Mouse (Mus musculus) lung, embryonic 14.5 days (tissue): ENCODE results near the gene 9130213A22Rik. TPM values are rescaled to one million over a fixed set of nuclear protein-coding genes. Genes with fewer than 3 reads are reported as not detected.

Experiments
- ATAC-seq: fragments of 200-750 bp; cut with Nextera tagmentation; 2 replicates; pipeline ENCODE4 v1.8.0; 2017; ENCODE audit warnings: mild to moderate bottlenecking, moderate TSS enrichment, moderate library complexity; ENCODE audit not compliant: insufficient read depth
- DNase-seq: peaks from one replicate; pipeline ENCODE4 v3.0.0-alpha.2; 2015
- H3K27ac ChIP-seq: fragments of 300-500 bp; sonication (generic); 2 replicates; pipeline ENCODE4 v1.5.1; 2014; ENCODE audit warnings: low read depth, mild to moderate bottlenecking, moderate library complexity
- H3K27me3 ChIP-seq: fragments of 300-500 bp; sonication (generic); 2 replicates; pipeline ENCODE4 v1.6.1; 2014; ENCODE audit warnings: low read length, control low read depth; ENCODE audit not compliant: insufficient read depth
- H3K36me3 ChIP-seq: fragments of 300-500 bp; sonication (generic); 2 replicates; pipeline ENCODE4 v1.6.1; 2014; ENCODE audit warnings: control low read depth; ENCODE audit not compliant: insufficient read depth
- H3K4me1 ChIP-seq: fragments of 300-500 bp; sonication (generic); 2 replicates; pipeline ENCODE4 v1.6.1; 2014; ENCODE audit warnings: antibody characterized with exemption, control low read depth; ENCODE audit not compliant: insufficient read depth
- H3K4me2 ChIP-seq: fragments of 300-500 bp; sonication (generic); 2 replicates; pipeline ENCODE4 v1.6.1; 2014; ENCODE audit warnings: mild to moderate bottlenecking
- H3K4me3 ChIP-seq: fragments of 300-500 bp; sonication (generic); 2 replicates; pipeline ENCODE4 v1.5.1; 2014; ENCODE audit warnings: low read depth, low read length
- H3K9ac ChIP-seq: fragments of 300-500 bp; sonication (generic); 2 replicates; pipeline ENCODE4 v1.6.1; 2014
- H3K9me3 ChIP-seq: fragments of 300-500 bp; sonication (generic); 2 replicates; pipeline ENCODE4 v1.6.1; 2016; ENCODE audit warnings: low read depth, low read length, control low read depth
- CTCF ChIP-seq: IDR thresholded peaks from 2 replicates; pipeline ENCODE4 v1.5.1; 2016; ENCODE audit warnings: antibody characterized with exemption, low read depth
- WGBS: fragments of 180-500 bp; shearing (Covaris S2); extraction: QIAGEN DNeasy Blood & Tissue Kit; methylation state at CpG from one replicate; pipeline ENCODE4 v1.1.7; 2014; 5-methylcytosine and 5-hydroxymethylcytosine counted together
- polyA plus RNA-seq: library from polyadenylated mRNA; unstranded; fragments of >200 nt; fragmentation: Nextera tagmentation; extraction: Ambion mirVana; gene quantifications from 2 replicates; pipeline ENCODE4 v1.2.1, GENCODE M21; 2014

The 9130213A22Rik gene
- polyA plus RNA-seq, 1 experiment from 2014 or later: 0.41 TPM

GRCm38 (mm10) chr11:69150444-69150843 lies 28.1 kb upstream of the 9130213A22Rik start:
- no peaks in the 10 kb centered on the region for H3K27me3 ChIP-seq
- ATAC-seq: no peak
- no peaks in the 10 kb centered on the region for H3K9me3 ChIP-seq
- DNase-seq: peak; percentile 90
- peak overlapping the region; percentile 21; the same call in 1 of the 2 replicates for H3K9ac ChIP-seq
- no peak overlapping the region for H3K27ac ChIP-seq
- H3K4me1 ChIP-seq: no peaks in the 10 kb centered on the region
- TF ChIP-seq CTCF: peak; percentile 72
- no peaks in the 10 kb centered on the region for H3K36me3 ChIP-seq
- H3K4me2 ChIP-seq: peak overlapping the region; percentile 42
- WGBS: 8% methylated on average over 7 of the region's 7 CpGs
- H3K4me3 ChIP-seq: 0 out of 2 replicates have a peak overlapping the region, but pooled peaks have one; percentile 17

GRCm38 (mm10) chr11:69149728-69150127 lies 27.3 kb upstream of the 9130213A22Rik start:
- no peak overlapping the region for H3K9ac ChIP-seq
- H3K27ac ChIP-seq: no peak overlapping the region
- H3K4me2 ChIP-seq: no peak overlapping the region
- WGBS: 58% methylated on average over 6 of the region's 6 CpGs
- no peak overlapping the region for H3K4me3 ChIP-seq
- no peaks in the 10 kb centered on the region for H3K9me3 ChIP-seq
- ATAC-seq: no peak
- no peaks in the 10 kb centered on the region for H3K36me3 ChIP-seq
- H3K27me3 ChIP-seq: no peaks in the 10 kb centered on the region
- H3K4me1 ChIP-seq: no peaks in the 10 kb centered on the region
- no peak for TF ChIP-seq CTCF
- DNase-seq: no peak

- 91% methylated on average over 5 of the region's 5 CpGs for WGBS
- ATAC-seq: no peak
- no peak overlapping the region for H3K9ac ChIP-seq
- no peak overlapping the region for H3K4me2 ChIP-seq
- no peaks in the 10 kb centered on the region for H3K4me1 ChIP-seq
- H3K27ac ChIP-seq: no peak overlapping the region
- no peaks in the 10 kb centered on the region for H3K27me3 ChIP-seq
- no peak overlapping the region for H3K4me3 ChIP-seq
- H3K36me3 ChIP-seq: no peaks in the 10 kb centered on the region
- no peak for DNase-seq
- H3K9me3 ChIP-seq: no peaks in the 10 kb centered on the region
- TF ChIP-seq CTCF: no peak
Measured at GRCm38 (mm10) chr11:69148451-69148960, 26.1 kb upstream of the 9130213A22Rik start.

GRCm38 (mm10) chr11:69147546-69147945 lies 25.2 kb upstream of the 9130213A22Rik start:
- WGBS: 63% methylated on average over 7 of the region's 7 CpGs

GRCm38 (mm10) chr11:69135361-69135760 lies 13.0 kb upstream of the 9130213A22Rik start:
- Histone ChIP-seq H3K9ac (no peak overlapping the region), H3K4me1 (no peaks in the 10 kb centered on the region), H3K27me3 (no peaks in the 10 kb centered on the region), H3K9me3 (no peaks in the 10 kb centered on the region), H3K4me3 (no peak overlapping the region), H3K27ac (no peak overlapping the region), H3K36me3 (no peaks in the 10 kb centered on the region), H3K4me2 (no peak overlapping the region)
- DNase-seq: no peak
- ATAC-seq: no peak
- WGBS: 84% methylated on average over 6 of the region's 6 CpGs
- TF ChIP-seq CTCF: no peak

More at GRCm38 (mm10) chr11:69147546-69147945, 25.2 kb upstream of the 9130213A22Rik start:
- Histone ChIP-seq H3K4me1 (no peaks in the 10 kb centered on the region), H3K27ac (no peak overlapping the region), H3K4me3 (no peak overlapping the region), H3K27me3 (no peaks in the 10 kb centered on the region), H3K4me2 (no peak overlapping the region), H3K36me3 (no peaks in the 10 kb centered on the region), H3K9ac (no peak overlapping the region), H3K9me3 (no peaks in the 10 kb centered on the region)
- DNase-seq (no peak), ATAC-seq (no peak)
- no peak for TF ChIP-seq CTCF

- H3K4me2 ChIP-seq: peak overlapping the region; percentile 68
- WGBS: 23% methylated on average over 8 of the region's 8 CpGs
- DNase-seq (no peak), ATAC-seq (peak; percentile 58)
- H3K27me3 ChIP-seq: no peaks in the 10 kb centered on the region
- H3K9ac ChIP-seq: peak overlapping the region; percentile 41
- H3K4me1 ChIP-seq: no peaks in the 10 kb centered on the region
- no peaks in the 10 kb centered on the region for H3K36me3 ChIP-seq
- H3K4me3 ChIP-seq: peak overlapping the region; percentile 45
- H3K9me3 ChIP-seq: no peaks in the 10 kb centered on the region
- no peak for TF ChIP-seq CTCF
- no peak overlapping the region for H3K27ac ChIP-seq
Measured at GRCm38 (mm10) chr11:69134622-69134968, 12.2 kb upstream of the 9130213A22Rik start.

- under 1% methylated on average over 34 of the region's 34 CpGs for WGBS
Measured at GRCm38 (mm10) chr11:69133923-69134621, 11.7 kb upstream of the 9130213A22Rik start.

More at GRCm38 (mm10) chr11:69133923-69134621, 11.7 kb upstream of the 9130213A22Rik start:
- H3K27ac ChIP-seq: no peak overlapping the region
- H3K4me3 ChIP-seq: peak overlapping the region; percentile 45
- H3K4me2 ChIP-seq: peak overlapping the region; percentile 68
- no peaks in the 10 kb centered on the region for H3K4me1 ChIP-seq
- ATAC-seq (peak; percentile 79), DNase-seq (peak; percentile 75)
- no peaks in the 10 kb centered on the region for H3K27me3 ChIP-seq
- no peaks in the 10 kb centered on the region for H3K9me3 ChIP-seq
- no peaks in the 10 kb centered on the region for H3K36me3 ChIP-seq
- peak; percentile 72 for TF ChIP-seq CTCF
- H3K9ac ChIP-seq: peak overlapping the region; percentile 41
